Mouse (Mus musculus): ENCODE measurements around the gene Acad12. TPM values are rescaled to one million over a fixed set of nuclear protein-coding genes. Genes with fewer than 3 reads are reported as not detected.

Gene Acad12
- polyA plus RNA-seq, 1 experiment from 2014 or later: 1.5 TPM

DNA sequence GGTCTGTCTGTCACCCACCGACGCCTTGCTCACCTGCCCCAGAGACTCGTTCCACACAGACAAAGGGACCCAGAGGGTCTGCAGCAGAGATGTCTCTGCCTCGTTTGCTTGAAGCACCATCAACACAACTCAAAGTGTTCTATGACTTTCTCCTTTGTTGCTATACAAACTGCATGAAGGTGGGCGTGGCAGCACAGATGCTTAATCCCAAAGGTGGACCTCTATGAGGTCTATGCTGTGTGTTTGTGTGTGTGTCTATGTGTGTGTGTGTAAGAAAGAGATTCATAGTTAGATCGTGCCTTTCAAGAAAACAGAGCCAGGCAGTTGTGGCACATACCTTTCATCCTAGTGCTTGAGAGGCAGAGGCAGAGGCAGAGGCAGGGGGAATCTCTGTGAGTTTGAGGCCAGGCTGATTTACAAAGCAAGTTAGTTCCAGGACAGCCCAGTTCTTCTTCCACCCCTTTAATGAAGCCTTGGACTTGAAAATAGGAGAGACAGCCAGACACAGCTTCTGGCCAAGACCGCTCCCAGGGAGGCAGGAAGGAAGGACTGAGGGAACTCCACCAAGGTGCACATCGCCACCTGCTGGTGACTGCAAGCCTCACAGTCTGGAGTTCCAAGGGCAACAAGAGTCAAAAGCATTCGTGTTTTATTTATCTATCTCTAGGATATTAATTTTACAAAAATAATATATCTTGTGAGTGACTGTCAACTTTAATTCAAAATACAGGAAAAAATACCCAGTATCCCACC lies 17.0 kb downstream of the Acad12 start:
- no peak overlapping the region for H3K4me3 ChIP-seq (ENCODE audit: low read depth, low read length)

DNA sequence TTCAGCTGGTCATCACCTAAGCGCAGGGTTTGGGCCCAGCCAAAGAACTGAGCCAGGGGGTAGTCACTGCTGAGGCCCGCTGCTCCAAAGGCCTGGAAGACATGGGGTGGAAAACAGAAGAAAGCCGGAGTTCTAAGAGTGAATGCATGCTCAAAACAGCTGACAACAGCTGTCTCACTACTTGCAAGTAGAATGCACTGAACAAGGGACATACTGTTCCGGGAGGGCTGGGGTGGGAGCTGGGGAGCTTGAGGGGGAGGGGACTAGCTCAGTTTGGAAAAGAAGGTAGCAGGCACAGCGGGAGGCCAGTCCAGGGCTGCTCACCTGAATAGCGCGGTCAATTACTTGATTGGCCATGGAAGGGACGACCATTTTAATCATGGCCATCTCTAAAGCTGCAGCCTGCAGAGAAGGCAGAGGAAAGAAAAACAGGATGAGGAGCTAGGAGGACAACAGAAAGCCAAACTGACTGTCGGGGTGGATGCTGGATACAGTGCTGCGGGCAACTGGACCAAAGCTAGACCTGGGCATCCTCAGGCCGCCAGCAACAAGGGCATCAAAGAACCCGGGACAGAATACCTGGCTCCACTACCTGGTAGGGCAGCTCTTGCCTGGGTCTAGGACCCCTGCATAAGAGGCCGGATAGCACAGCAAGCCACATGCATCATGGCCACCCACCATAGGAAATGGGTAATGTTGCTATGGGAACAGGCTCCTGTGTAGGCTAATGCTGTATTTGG lies 19.7 kb downstream of the Acad12 start:
- 68% methylated on average over 13 of the region's 13 CpGs for WGBS
- no peak for ATAC-seq (ENCODE audit: low FRiP score)
- Histone ChIP-seq H3K9me3 (ENCODE audit: control insufficient read depth, low read length) (no peaks in the 10 kb centered on the region), H3K9ac (ENCODE audit: low read length) (no peak overlapping the region), H3K4me1 (ENCODE audit: control insufficient read depth, insufficient read depth, low read length) (peaks cover 2% of the 10 kb centered on the region; the same call in 1 of the 2 replicates), H3K4me2 (no peak overlapping the region), H3K4me3 (ENCODE audit: low read depth, low read length) (no peak overlapping the region), H3K36me3 (ENCODE audit: control insufficient read depth, insufficient read depth, low read length) (no peaks in the 10 kb centered on the region), H3K27me3 (ENCODE audit: control insufficient read depth, insufficient read depth, low read length) (no peaks in the 10 kb centered on the region), H3K27ac (ENCODE audit: low read depth, low read length) (no peak overlapping the region)
- peak; percentile 41 for DNase-seq (ENCODE audit: low spot score, missing footprints)

More for the DNA sequence above, 17.0 kb downstream of the Acad12 start:
- Histone ChIP-seq H3K4me1 (ENCODE audit: control insufficient read depth, insufficient read depth, low read length) (no peaks in the 10 kb centered on the region), H3K4me2 (no peak overlapping the region), H3K9me3 (ENCODE audit: control insufficient read depth, low read length) (no peaks in the 10 kb centered on the region), H3K27me3 (ENCODE audit: control insufficient read depth, insufficient read depth, low read length) (no peaks in the 10 kb centered on the region), H3K9ac (ENCODE audit: low read length) (no peak overlapping the region), H3K27ac (ENCODE audit: low read depth, low read length) (no peak overlapping the region), H3K36me3 (ENCODE audit: control insufficient read depth, insufficient read depth, low read length) (no peaks in the 10 kb centered on the region)
- DNase-seq (ENCODE audit: low spot score, missing footprints) (peak; percentile 97), ATAC-seq (ENCODE audit: low FRiP score) (no peak)
- 37% methylated on average over 9 of the region's 9 CpGs for WGBS

DNA sequence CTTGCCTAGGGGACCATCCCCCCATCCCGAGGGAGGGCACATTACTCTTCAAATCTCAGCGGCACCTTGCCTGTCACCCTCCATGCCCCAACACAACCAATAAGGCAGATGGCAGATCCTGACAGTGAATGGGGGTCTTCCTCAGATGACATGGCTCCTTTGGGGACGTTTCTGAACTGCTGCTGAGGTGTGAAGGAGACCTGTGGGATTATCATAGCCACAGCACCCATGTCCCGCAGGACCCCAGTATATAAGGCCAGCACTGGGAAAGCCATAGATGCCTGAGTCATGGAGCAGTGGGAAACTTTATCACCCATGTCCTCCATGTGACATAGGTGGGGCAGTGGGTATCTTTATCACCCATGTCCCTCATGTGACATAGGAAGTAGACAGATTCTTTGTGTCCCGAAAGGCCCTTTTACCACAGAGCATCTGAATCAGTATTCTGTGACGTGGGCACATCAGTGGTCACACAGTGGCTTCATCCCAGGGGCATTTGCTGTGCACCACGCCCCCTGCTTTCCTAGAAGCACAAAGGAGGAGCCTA lies 20.7 kb downstream of the Acad12 start:
- DNase-seq (ENCODE audit: low spot score, missing footprints): peak; percentile 83
- no peak for ATAC-seq (ENCODE audit: low FRiP score)
- Histone ChIP-seq H3K4me1 (ENCODE audit: control insufficient read depth, insufficient read depth, low read length) (peaks cover 6% of the 10 kb centered on the region; the same call in 1 of the 2 replicates), H3K4me2 (no peak overlapping the region), H3K9me3 (ENCODE audit: control insufficient read depth, low read length) (no peaks in the 10 kb centered on the region), H3K9ac (ENCODE audit: low read length) (no peak overlapping the region), H3K36me3 (ENCODE audit: control insufficient read depth, insufficient read depth, low read length) (no peaks in the 10 kb centered on the region), H3K27ac (ENCODE audit: low read depth, low read length) (no peak overlapping the region), H3K27me3 (ENCODE audit: control insufficient read depth, insufficient read depth, low read length) (no peaks in the 10 kb centered on the region), H3K4me3 (ENCODE audit: low read depth, low read length) (no peak overlapping the region)
- WGBS: 76% methylated on average over 7 of the region's 7 CpGs

DNA sequence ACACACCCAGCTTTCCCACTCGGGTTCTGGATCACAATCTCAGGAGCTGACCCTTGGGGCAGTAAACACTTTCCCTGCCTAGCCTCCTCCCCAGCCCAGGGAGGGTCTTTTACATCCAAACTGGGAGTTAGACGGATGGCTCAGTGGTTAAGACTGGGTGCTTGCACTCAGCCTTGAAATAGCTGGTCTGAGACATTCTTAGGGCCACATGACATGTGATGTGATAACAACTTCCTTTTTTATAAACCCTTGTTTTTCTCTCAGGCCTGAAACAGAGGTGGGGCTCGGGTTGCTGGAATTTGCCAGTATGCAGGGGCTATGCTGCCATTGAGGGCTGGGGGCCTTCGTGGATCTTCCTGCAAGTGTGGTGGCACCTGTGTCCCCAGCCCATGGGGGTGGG lies 21.4 kb downstream of the Acad12 start:
- no peak overlapping the region for H3K9ac ChIP-seq (ENCODE audit: low read length)
- no peak for ATAC-seq (ENCODE audit: low FRiP score)

DNA sequence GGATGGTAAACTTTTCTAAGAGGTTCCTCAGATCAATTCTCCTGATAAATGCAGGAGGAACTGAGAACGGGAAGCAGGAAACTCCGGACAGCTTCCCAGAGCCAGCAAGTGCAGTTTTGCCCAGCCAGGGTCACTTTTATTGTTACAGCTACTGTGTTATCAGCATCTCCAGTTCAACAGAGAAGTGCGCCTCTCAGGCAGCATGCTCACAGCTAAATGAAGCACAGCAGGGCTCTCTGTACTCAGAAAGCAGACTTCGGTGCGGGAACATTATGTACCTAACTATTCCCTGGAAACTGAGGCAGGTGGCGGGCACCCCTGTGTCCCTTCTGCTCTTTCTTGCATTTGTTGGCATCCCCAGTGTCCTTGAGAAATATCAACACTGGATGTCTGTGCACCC lies 22.5 kb downstream of the Acad12 start:
- H3K27me3 ChIP-seq (ENCODE audit: control insufficient read depth, insufficient read depth, low read length): no peaks in the 10 kb centered on the region
- H3K27ac ChIP-seq (ENCODE audit: low read depth, low read length): no peak overlapping the region
- ATAC-seq (ENCODE audit: low FRiP score): no peak
- no peaks in the 10 kb centered on the region for H3K36me3 ChIP-seq (ENCODE audit: control insufficient read depth, insufficient read depth, low read length)
- H3K9me3 ChIP-seq (ENCODE audit: control insufficient read depth, low read length): no peaks in the 10 kb centered on the region
- H3K4me2 ChIP-seq: no peak overlapping the region
- peak; percentile 59 for DNase-seq (ENCODE audit: low spot score, missing footprints)
- no peak overlapping the region for H3K4me3 ChIP-seq (ENCODE audit: low read depth, low read length)
- no peak overlapping the region for H3K9ac ChIP-seq (ENCODE audit: low read length)
- 81% methylated on average over 6 of the region's 6 CpGs for WGBS
- peaks cover 10% of the 10 kb centered on the region; the same call in 1 of the 2 replicates for H3K4me1 ChIP-seq (ENCODE audit: control insufficient read depth, insufficient read depth, low read length)

More for the DNA sequence above, 21.4 kb downstream of the Acad12 start:
- Histone ChIP-seq H3K4me3 (ENCODE audit: low read depth, low read length) (no peak overlapping the region), H3K4me1 (ENCODE audit: control insufficient read depth, insufficient read depth, low read length) (peaks cover 10% of the 10 kb centered on the region; the same call in 1 of the 2 replicates), H3K36me3 (ENCODE audit: control insufficient read depth, insufficient read depth, low read length) (no peaks in the 10 kb centered on the region), H3K27me3 (ENCODE audit: control insufficient read depth, insufficient read depth, low read length) (no peaks in the 10 kb centered on the region), H3K4me2 (no peak overlapping the region), H3K9me3 (ENCODE audit: control insufficient read depth, low read length) (no peaks in the 10 kb centered on the region), H3K27ac (ENCODE audit: low read depth, low read length) (no peak overlapping the region)
- WGBS: 72% methylated on average over 4 of the region's 4 CpGs
- DNase-seq (ENCODE audit: low spot score, missing footprints): no peak

DNA sequence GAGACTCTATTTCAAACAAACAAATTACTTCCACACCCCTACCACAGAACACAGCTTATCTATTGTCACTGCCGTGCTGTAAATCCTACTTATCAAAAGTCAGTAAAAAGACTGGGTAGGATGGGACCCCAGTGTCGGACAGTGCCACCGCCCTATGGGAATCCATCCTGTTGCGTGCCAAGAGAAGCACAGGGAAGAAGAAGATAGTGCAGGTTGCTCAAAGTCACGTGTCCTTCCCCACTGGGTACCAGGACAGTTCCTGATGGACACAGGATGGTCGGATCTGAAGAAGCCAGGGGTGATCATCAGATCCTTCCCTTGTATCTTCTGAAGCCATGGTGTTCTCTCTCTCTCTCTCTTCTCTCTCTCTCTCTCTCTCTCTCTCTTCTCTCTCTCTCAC lies 23.0 kb downstream of the Acad12 start:
- Histone ChIP-seq H3K36me3 (ENCODE audit: control insufficient read depth, insufficient read depth, low read length) (no peaks in the 10 kb centered on the region), H3K9me3 (ENCODE audit: control insufficient read depth, low read length) (no peaks in the 10 kb centered on the region), H3K9ac (ENCODE audit: low read length) (no peak overlapping the region), H3K27ac (ENCODE audit: low read depth, low read length) (no peak overlapping the region), H3K4me1 (ENCODE audit: control insufficient read depth, insufficient read depth, low read length) (peaks cover 10% of the 10 kb centered on the region; the same call in 1 of the 2 replicates), H3K27me3 (ENCODE audit: control insufficient read depth, insufficient read depth, low read length) (no peaks in the 10 kb centered on the region), H3K4me2 (no peak overlapping the region), H3K4me3 (ENCODE audit: low read depth, low read length) (no peak overlapping the region)
- WGBS: 82% methylated on average over 6 of the region's 6 CpGs
- DNase-seq (ENCODE audit: low spot score, missing footprints) (peak; percentile 26), ATAC-seq (ENCODE audit: low FRiP score) (no peak)

DNA sequence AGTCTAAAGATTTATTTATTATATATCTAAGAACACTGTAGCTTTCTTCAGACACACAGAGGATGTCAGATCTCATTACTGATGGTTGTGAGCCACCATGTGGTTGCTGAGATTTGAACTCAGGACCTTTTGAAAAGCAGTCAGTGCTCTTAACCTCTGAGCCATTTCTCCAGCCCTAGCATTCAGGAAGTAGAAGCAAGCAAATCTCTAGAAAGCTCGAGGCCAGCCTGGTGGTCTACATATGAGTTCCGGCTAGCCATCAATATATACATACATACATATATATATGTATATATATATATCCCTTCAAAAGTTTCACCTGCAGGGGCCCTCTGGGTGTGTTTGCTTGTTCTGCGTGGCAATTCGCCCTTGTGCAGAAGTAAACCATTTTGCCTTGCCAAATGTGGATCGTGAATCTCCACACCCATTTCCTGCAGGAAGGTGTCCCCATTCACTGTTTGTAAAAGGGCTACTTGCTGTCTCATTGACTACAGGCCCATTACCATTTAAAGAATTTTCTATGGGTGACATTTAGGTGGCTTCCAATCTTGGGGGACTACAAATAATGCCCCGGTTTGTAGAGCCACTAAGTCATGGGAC lies 23.9 kb downstream of the Acad12 start:
- peaks cover 10% of the 10 kb centered on the region; the same call in 1 of the 2 replicates for H3K4me1 ChIP-seq (ENCODE audit: control insufficient read depth, insufficient read depth, low read length)
- no peak overlapping the region for H3K27ac ChIP-seq (ENCODE audit: low read depth, low read length)
- ATAC-seq (ENCODE audit: low FRiP score): no peak
- H3K4me2 ChIP-seq: no peak overlapping the region
- no peaks in the 10 kb centered on the region for H3K9me3 ChIP-seq (ENCODE audit: control insufficient read depth, low read length)
- H3K9ac ChIP-seq (ENCODE audit: low read length): no peak overlapping the region
- no peaks in the 10 kb centered on the region for H3K36me3 ChIP-seq (ENCODE audit: control insufficient read depth, insufficient read depth, low read length)
- no peaks in the 10 kb centered on the region for H3K27me3 ChIP-seq (ENCODE audit: control insufficient read depth, insufficient read depth, low read length)
- DNase-seq (ENCODE audit: low spot score, missing footprints): peak; percentile 28
- H3K4me3 ChIP-seq (ENCODE audit: low read depth, low read length): no peak overlapping the region
- WGBS: 91% methylated on average over 6 of the region's 6 CpGs

DNA sequence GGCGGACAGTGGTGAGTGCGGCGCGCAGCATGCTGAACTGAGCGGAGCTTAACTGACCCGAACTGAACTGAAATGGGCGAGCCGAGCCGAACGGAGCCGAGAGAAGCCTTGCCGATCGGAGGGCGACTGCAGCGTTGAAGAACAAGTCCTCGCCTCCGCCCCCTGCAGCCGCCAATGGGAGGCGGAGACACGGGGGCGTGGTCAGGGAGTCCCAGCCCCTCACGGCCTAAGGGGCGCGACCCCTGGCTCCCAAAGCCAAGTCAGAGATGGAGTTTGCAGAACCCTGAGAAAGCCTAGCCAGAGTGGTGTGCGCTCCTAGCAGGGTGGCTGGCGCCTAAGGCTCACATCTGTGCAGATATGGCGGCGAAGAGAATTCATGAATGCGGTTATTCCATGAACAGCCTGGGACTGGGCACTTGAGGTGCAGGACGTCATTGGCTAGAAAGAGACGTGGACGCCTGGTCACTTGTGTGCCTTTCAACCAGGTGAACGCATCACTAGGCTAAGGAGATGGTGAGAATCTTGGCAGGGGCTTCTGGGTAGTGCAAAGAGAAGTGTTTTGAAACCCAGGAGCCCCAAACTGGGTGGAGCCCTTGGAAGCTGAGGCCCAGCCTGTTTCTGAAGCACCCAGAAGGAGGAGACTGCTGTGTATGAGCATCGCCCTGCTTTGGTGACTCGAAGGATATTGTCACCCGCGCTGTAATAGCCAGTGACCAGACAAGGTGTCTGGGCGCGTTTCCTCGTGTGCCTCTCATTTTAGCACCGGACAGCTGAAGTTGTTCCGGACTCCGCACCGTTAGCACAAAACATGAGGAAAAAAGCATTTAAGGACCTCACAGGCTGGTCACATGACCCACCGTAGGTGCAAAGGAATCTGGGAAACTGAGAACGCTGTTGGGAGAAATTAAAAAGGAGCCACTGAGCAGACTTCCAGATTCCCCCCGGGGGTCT lies 25.0 kb downstream of the Acad12 start, which contains the start of gene Aldh2:
Gene Aldh2, minus strand, starts transcription at position 374 of the 951 bp plus-strand sequence.
- Histone ChIP-seq H3K27me3 (ENCODE audit: control insufficient read depth, insufficient read depth, low read length) (no peaks in the 10 kb centered on the region), H3K27ac (ENCODE audit: low read depth, low read length) (no peak within 1 kb of the TSS), H3K4me3 (ENCODE audit: low read depth, low read length) (peak within 1 kb of the TSS; percentile 64), H3K36me3 (ENCODE audit: control insufficient read depth, insufficient read depth, low read length) (no peaks in the 10 kb centered on the region), H3K9ac (ENCODE audit: low read length) (peak within 1 kb of the TSS; percentile 58), H3K9me3 (ENCODE audit: control insufficient read depth, low read length) (no peaks in the 10 kb centered on the region), H3K4me2 (peak within 1 kb of the TSS; percentile 84), H3K4me1 (ENCODE audit: control insufficient read depth, insufficient read depth, low read length) (peaks cover 10% of the 10 kb centered on the region; the same call in 1 of the 2 replicates)
- WGBS: 3% methylated on average over 47 of the region's 47 CpGs
- DNase-seq (ENCODE audit: low spot score, missing footprints) (peak; percentile 97), ATAC-seq (ENCODE audit: low FRiP score) (peak; percentile 88)
